Mouse (Mus musculus): ENCODE data around the gene Gng3.
A peak's percentile ranks its signal among the peaks of the same experiment; 100 is the strongest.

Gene Gng3

GRCm38 (mm10) chr19:8803879-8804660 lies 34.9 kb downstream of the Gng3 start:
- DNase-seq: no peak

GRCm38 (mm10) chr19:8803204-8803780 lies 35.7 kb downstream of the Gng3 start:
- DNase-seq: no peak

- peak; percentile 92 to 93 for DNase-seq
Observed at GRCm38 (mm10) chr19:8802130-8802821, 36.7 kb downstream of the Gng3 start, which contains the start of gene Zbtb3. Gene Zbtb3, plus strand, starts transcription at chr19:8802555.

GRCm38 (mm10) chr19:8798947-8799315 lies 40.1 kb downstream of the Gng3 start:
- no peak for DNase-seq

GRCm38 (mm10) chr19:8798264-8798946 lies 40.6 kb downstream of the Gng3 start, which contains the start of gene Polr2g:
Gene Polr2g, minus strand, starts transcription at chr19:8798577.
- DNase-seq: peak; percentile 84 to 89

GRCm38 (mm10) chr19:8790171-8790570 lies 48.8 kb downstream of the Gng3 start:
- DNase-seq: no peak

- DNase-seq: no peak
Observed at GRCm38 (mm10) chr19:8789171-8789570, 49.8 kb downstream of the Gng3 start.

GRCm38 (mm10) chr19:8788521-8788920 lies 50.5 kb downstream of the Gng3 start:
- DNase-seq: peak; percentile 37 to 39
